Mouse (Mus musculus): ENCODE measurements around the gene Tnrc18.

The Tnrc18 gene

GRCm38 (mm10) chr5:142810710-142811599 is 6.5 kb downstream of the Tnrc18 start:
- DNase-seq (ENCODE audit: low spot score) = no peak

DNA sequence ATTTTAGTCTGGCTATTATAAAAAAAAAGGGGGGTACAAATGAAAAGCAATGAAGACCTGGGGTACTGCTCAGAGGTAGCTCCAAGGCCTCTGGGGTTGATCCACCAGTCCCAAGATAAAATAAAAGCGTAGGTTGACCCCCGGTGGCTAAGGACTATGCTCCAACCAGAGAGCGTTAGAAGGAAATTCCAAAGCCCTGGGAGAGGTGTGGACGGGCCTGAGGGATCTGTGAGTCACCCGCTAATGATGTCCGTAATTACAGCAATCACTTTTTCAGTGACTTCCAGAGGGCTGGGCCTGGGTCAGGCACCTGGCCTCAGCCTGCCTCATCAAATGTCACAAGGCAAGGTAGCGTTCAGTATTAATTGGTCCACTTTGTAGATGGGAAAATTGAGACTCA is 9.8 kb downstream of the Tnrc18 start:
- DNase-seq (ENCODE audit: low spot score) = no peak

GRCm38 (mm10) chr5:142803746-142804145 is 13.7 kb downstream of the Tnrc18 start:
- no peak for DNase-seq (ENCODE audit: low spot score)

- peak; percentile 8 for DNase-seq (ENCODE audit: low spot score)
Measured at GRCm38 (mm10) chr5:142802884-142803283, 14.6 kb downstream of the Tnrc18 start.

GRCm38 (mm10) chr5:142801977-142802376 is 15.5 kb downstream of the Tnrc18 start:
- DNase-seq (ENCODE audit: low spot score) = no peak

- DNase-seq (ENCODE audit: low spot score) = no peak
Measured at GRCm38 (mm10) chr5:142800656-142801055, 16.8 kb downstream of the Tnrc18 start.

- DNase-seq (ENCODE audit: low spot score) = no peak
Measured at GRCm38 (mm10) chr5:142800198-142800597, 17.3 kb downstream of the Tnrc18 start.

GRCm38 (mm10) chr5:142799259-142799658 is 18.2 kb downstream of the Tnrc18 start:
- no peak for DNase-seq (ENCODE audit: low spot score)

DNA sequence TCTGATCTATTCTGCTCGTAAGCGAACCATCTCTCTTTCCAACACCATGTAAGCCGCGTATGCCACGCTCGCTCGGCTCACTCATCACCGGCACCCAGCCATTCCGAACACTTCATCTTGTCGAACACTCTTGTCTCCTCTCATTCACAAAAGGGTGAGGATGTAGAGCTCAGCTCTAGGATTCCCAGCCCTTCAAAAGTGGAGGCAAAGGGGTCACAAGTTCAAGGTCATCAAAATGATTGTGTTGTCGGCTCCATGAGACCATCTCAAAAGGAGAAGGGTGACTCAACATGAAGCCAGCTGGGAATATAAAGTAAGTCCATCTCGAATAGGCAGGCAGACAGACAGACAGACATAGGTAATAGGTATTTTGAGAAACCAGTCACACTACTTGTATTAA is 19.3 kb downstream of the Tnrc18 start:
- no peak for DNase-seq (ENCODE audit: low spot score)

DNA sequence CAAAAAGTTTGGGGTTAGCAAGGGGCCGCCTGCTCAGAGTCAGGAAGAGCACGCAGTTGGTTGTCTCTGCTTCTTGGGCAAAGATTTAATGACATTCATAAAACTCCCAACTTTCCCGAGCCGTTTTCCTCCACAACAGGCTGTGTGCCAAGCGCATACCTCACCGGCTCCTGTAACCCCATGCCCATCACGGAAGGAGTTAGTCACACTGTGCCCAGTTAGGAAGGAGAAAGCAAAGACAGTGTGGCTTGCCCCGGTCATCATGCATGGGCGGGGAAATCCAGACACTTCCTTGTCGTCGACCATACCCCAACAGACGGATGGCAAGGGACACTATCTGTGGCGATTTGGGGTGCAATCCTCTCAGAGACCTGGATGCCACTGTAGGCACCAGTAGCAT is 19.8 kb downstream of the Tnrc18 start:
- peak; percentile 4 for DNase-seq (ENCODE audit: low spot score)

DNA sequence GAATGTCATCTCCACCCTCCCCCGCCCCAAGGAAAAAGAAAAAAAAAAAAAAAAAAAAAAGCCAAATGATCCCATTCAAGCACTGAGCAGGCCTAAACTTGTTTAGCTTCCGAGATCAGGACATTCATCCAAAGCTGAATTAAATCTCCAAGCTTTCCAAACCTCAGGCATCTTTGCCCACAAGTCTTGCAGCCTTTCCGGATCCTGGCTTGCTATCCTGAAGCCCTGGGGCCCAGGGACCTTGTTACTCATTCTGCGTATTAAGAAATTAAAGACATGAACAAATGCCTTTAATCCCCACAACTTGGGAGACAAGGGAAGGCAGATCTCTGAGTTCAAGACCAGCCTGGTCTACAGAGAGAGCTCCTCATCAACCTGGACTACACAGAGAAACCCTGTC is 20.5 kb downstream of the Tnrc18 start:
- no peak for DNase-seq (ENCODE audit: low spot score)

DNA sequence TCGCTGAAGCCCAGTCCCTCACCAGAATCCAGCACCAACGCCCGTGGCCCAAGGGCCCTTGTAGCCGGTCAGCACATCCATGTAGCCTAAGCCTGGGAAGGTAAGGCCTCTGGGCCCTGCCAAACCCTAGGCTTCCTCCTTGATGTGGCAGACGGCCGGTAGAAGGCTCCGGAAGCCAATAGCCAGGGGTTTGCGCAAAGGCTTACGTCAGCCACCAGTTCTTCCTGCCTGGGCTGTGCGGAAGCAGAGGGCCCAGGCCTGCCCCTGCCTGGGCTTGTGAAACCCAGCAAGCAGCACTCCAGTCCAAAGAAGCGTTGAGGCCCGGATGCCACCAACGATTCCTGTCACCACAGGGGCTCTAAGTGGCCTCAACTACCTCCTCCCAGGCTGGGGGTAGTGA is 22.9 kb downstream of the Tnrc18 start:
- DNase-seq (ENCODE audit: low spot score) = peak; percentile 7

DNA sequence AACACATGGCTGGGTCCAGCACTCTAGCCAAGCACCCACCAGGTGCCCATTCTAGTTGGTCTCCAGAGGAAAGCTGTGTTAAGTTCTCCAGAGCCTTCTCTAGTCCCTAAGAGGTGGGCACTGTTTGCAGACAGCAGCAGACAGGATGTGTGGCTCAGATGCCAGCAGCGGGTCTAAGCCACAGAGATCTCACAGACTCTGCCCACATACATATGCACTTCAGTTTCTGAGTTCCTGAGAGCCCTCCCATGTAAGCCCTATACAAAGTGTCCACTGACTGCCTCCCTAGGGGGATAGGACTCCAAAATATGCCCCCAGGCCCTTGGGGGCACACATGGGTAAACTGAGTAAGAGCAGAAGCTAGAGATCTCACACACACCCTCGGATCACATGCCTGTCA is 23.3 kb downstream of the Tnrc18 start:
- DNase-seq (ENCODE audit: low spot score) = no peak

DNA sequence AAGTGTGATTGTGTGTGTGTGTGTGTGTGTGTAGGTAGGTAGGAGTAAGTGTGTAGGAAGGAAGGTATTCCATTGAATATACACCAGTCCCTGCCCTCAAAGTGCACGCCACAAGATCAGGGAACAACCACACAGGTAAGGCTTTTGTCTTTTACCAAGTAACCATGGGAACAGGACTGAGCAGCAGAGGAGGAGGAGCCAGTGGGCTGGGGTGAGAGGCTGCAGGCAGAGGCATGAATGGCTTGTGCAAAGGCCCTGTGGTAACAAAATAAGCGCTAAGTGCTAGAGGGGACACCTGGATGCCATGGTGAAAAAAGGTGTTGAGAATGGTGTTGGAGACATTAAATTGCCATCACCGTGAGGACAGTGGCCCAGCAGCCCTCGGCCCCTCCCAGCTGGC is 24.9 kb downstream of the Tnrc18 start:
- DNase-seq (ENCODE audit: low spot score) = no peak

GRCm38 (mm10) chr5:142788279-142788678 is 29.2 kb downstream of the Tnrc18 start:
- DNase-seq (ENCODE audit: low spot score) = no peak

GRCm38 (mm10) chr5:142787304-142787905 is 30.1 kb downstream of the Tnrc18 start:
- no peak for DNase-seq (ENCODE audit: low spot score)

DNA sequence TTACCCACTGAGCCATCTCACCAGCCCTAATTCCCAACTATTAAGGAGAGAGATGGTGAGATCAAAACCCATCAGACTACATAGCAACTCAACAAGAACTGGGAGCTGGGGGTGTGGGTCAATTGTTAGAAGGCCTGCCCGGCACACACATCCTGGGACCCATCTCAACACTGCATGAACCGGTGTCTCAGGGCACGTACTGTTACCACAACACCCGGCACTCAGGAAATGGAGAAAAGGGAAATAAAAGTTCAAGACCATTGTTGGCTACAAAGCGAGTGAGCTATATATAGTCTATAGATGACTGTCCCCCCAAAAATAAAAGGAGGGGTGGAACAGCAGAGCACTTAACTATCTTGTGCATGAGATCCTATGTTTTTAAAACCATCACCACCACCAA is 30.8 kb downstream of the Tnrc18 start:
- DNase-seq (ENCODE audit: low spot score) = no peak

- DNase-seq (ENCODE audit: low spot score) = no peak
Measured at GRCm38 (mm10) chr5:142786215-142786614, 31.2 kb downstream of the Tnrc18 start.

- no peak for DNase-seq (ENCODE audit: low spot score)
Measured at GRCm38 (mm10) chr5:142783142-142783540, 34.3 kb downstream of the Tnrc18 start.

- DNase-seq (ENCODE audit: low spot score) = no peak
Measured at GRCm38 (mm10) chr5:142782459-142783141, 34.9 kb downstream of the Tnrc18 start.

- DNase-seq (ENCODE audit: low spot score) = no peak
Measured at GRCm38 (mm10) chr5:142780579-142780978, 36.9 kb downstream of the Tnrc18 start.

DNA sequence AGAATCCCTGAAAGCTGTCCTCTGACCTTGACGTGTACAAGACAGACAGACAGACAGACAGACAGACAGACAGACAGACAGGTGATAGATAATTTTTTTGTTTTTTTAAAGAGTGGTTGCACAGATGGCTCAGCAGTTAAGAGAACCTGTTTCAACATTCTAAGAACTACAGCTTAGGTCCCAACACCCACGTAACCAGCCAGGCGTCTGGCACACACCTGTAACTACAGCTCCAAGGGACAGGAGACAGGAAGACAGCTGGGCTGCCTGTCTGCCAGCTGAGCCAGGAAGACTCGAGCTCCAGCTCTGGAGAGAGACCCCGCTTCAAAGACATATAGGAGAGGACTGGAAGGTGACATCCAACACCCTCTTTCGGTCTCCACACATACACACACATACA is 38.6 kb downstream of the Tnrc18 start:
- no peak for DNase-seq (ENCODE audit: low spot score)

DNA sequence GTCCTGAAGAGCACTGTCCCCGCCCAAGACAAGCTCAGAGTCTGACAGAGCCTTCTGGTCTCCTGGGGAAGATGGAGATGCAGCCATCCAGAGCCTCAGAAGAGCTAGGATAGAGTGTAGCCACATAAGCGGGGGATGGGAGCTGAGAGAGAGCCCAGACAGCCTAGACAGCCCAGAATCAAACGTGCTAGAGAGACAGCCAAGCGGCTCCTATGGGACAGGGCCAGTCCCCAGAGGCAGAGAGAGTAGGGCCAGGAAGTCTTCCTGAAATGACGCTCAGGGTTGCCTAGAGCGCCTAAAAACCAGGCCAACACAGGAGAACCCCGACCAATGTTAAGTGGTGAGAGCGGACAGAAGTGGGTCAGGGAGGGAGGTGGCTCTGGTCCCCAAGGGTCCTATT is 39.3 kb downstream of the Tnrc18 start:
- no peak for DNase-seq (ENCODE audit: low spot score)

Data from testis, postnatal 14 days (tissue).